Mouse (Mus musculus): ENCODE data around the gene Porcn. TPM values are rescaled to one million over a fixed set of nuclear protein-coding genes. Genes with fewer than 3 reads are reported as not detected.

The Porcn gene
- polyA plus RNA-seq, 1 experiment, result 250 TPM

DNA sequence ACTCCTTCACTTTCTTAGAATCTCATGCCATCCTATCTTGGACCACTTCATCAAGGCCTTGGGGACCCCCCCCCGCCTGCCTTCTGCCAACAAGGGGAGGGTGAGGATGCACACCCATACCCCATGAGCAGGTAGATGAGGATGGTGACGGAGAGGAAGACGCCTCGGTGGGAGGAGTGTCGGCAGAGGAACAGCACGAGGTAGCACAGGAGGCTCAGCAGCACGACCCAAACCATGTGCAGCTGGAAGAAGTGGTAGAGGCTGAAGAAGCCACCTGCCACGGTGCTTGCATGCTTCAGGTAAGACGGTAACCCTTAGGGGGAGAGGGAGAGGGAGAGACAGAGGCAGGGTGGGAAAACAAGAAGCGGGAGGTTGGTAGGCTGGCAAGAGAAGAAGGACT lies 2.2 kb downstream of the Porcn start:
- H3K27ac ChIP-seq (ENCODE audit: insufficient read depth, low read length), result peak overlapping the region; percentile 97
- no peak for TF ChIP-seq CTCF (IDR thresholded peaks at IDR 0.05; ENCODE audit: borderline replicate concordance, insufficient read depth, low read depth, low read length)
- no peak for TF ChIP-seq POLR2A (IDR thresholded peaks at IDR 0.05; ENCODE audit: borderline replicate concordance, insufficient read depth, low read length)
- WGBS, result 30% methylated on average over 10 of the region's 10 CpGs

DNA sequence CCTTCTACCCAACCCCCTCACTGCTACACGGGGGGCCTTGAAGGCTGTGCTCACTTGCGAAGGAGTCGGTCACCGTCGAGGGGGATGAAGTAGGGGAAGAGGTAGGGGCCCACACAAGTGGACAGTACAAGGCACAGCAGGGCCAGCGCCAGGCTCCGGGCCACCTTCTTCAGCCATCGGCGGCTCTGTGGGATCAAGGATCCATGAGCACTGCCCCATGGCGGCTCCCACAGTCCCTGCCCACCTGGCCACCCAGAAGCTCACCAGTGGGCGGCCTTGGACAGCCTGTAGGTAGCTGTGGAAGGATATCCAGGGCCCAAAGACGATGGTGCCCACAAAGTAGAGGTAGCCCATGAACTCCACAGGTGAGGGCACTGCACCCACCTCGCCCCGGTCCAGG lies 3.2 kb downstream of the Porcn start:
- H3K4me3 ChIP-seq (replicated peaks; ENCODE audit: insufficient read depth, low read depth, low read length), result peak overlapping the region; percentile 42
- H3K4me1 ChIP-seq (ENCODE audit: control insufficient read depth, insufficient read depth, low read length), result peaks cover 41% of the 10 kb centered on the region
- WGBS, result 36% methylated on average over 14 of the region's 14 CpGs
- H3K27me3 ChIP-seq (ENCODE audit: control insufficient read depth, insufficient read depth, low read length), result no peaks in the 10 kb centered on the region
- peak in 1 of 2 experiments; percentile 44 for DNase-seq
- TF ChIP-seq CTCF (IDR thresholded peaks at IDR 0.05; ENCODE audit: borderline replicate concordance, insufficient read depth, low read depth, low read length), result no peak
- TF ChIP-seq POLR2A (IDR thresholded peaks at IDR 0.05; ENCODE audit: borderline replicate concordance, insufficient read depth, low read length), result no peak
- peak overlapping the region; percentile 97 for H3K27ac ChIP-seq (ENCODE audit: insufficient read depth, low read length)

More for the DNA sequence above, 2.2 kb downstream of the Porcn start:
- peak in 1 of 2 experiments; percentile 32 for DNase-seq
- Histone ChIP-seq H3K27me3 (ENCODE audit: control insufficient read depth, insufficient read depth, low read length) (no peaks in the 10 kb centered on the region), H3K4me1 (ENCODE audit: control insufficient read depth, insufficient read depth, low read length) (peaks cover 39% of the 10 kb centered on the region), H3K4me3 (replicated peaks; ENCODE audit: insufficient read depth, low read depth, low read length) (peak overlapping the region; percentile 43)

DNA sequence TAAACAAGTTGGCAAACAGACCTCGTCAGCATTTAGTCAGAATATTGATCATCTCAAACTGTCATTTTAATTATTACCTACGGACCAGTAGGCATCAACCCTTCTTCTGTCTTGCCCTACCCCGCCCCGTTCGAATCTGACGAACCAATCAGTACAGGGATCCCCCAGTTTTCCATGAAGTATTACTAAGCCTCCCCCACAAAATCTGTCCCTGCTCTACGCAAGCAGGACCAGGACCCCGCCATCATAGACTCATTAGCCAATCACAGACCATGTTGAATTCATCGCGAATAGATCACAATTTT lies 13.0 kb downstream of the Porcn start, which contains the start of gene Ebp:
Gene Ebp (minus strand): TSS at position 94 of the 305 bp plus-strand sequence.
- H3K27me3 ChIP-seq (ENCODE audit: control insufficient read depth, insufficient read depth, low read length), result no peaks in the 10 kb centered on the region
- peak within 1 kb of the TSS; percentile 95 for H3K27ac ChIP-seq (ENCODE audit: insufficient read depth, low read length)
- DNase-seq, result peak in 1 of 2 experiments; percentile 45
- peaks cover 6% of the 10 kb centered on the region; the same call in 1 of the 2 replicates for H3K4me1 ChIP-seq (ENCODE audit: control insufficient read depth, insufficient read depth, low read length)
- 8% methylated on average over 10 of the region's 10 CpGs for WGBS
- no peak for TF ChIP-seq POLR2A (IDR thresholded peaks at IDR 0.05; ENCODE audit: borderline replicate concordance, insufficient read depth, low read length)
- no peak for TF ChIP-seq CTCF (IDR thresholded peaks at IDR 0.05; ENCODE audit: borderline replicate concordance, insufficient read depth, low read depth, low read length)
- H3K4me3 ChIP-seq (replicated peaks; ENCODE audit: insufficient read depth, low read depth, low read length), result peak within 1 kb of the TSS; percentile 97

DNA sequence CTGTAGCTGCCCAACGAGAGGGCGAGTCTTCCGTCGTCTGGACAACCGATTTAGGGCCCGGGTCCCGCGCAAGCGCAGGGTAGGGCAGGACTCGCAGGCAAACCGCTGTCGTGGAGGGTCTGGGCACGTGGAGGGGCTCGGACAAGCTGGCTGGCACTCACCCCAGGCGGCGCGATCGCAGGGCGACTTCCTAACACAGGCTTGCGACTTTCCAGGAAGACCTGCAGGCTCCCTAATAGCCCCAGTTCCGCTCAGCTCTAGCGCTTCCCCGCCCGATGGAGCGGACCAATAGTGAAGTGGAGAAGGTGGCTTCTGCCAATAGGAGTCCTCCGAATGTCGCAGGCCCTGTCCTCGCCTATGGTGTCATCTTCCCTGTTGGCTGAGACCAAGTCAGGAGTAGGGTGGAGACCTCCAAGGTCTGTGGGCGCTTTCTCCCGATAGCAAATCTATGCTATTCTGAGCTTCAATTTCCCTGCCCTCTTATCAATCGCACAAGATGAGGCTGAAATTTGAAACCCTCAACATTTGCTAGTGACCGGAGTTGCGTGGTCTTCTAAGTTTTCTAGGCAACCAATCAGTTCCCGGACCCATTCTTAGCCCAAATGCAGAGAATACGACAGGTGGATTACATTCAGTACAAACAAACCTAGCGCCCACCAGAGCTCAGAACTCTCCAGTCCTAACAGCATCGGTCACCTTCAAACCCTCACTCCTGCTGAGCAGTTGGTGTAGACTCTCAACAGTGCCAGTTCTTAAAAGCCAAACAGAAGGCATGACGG lies 13.5 kb downstream of the Porcn start:
- peak overlapping the region; percentile 95 for H3K27ac ChIP-seq (ENCODE audit: insufficient read depth, low read length)
- no peaks in the 10 kb centered on the region for H3K27me3 ChIP-seq (ENCODE audit: control insufficient read depth, insufficient read depth, low read length)
- 6% methylated on average over 38 of the region's 38 CpGs for WGBS
- H3K4me1 ChIP-seq (ENCODE audit: control insufficient read depth, insufficient read depth, low read length), result peaks cover 3% of the 10 kb centered on the region; the same call in 1 of the 2 replicates
- H3K4me3 ChIP-seq (replicated peaks; ENCODE audit: insufficient read depth, low read depth, low read length), result peak overlapping the region; percentile 97
- DNase-seq, result peak; percentile 85 to 91
- TF ChIP-seq POLR2A (IDR thresholded peaks at IDR 0.05; ENCODE audit: borderline replicate concordance, insufficient read depth, low read length), result peak; percentile 63; the same call in 1 of the 2 replicates
- TF ChIP-seq CTCF (IDR thresholded peaks at IDR 0.05; ENCODE audit: borderline replicate concordance, insufficient read depth, low read depth, low read length), result no peak

DNA sequence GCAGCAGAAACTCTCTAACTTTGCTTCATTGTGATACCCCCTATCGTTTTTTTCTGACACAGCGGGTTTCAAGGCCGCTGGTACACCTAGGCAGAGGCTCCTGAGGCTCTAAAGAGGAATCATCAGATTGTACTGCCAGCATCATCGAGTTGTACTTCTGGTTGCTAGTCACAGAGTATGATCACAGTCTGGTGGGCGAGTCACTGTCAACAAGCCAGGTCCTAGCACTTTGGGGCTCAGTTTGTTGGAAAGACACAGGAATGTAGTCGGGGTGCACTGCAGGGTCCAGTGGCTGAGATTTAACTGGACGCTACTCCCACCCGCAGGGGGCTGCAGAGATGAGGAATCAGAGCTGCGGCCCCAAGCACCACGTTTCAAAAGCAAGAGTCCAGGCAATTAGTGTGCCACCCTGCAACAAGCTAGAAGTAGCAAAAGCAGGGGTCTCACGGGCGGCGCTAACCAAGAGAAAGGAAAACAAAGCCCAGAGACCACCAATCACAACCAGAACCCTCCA lies 14.1 kb downstream of the Porcn start:
- TF ChIP-seq POLR2A (IDR thresholded peaks at IDR 0.05; ENCODE audit: borderline replicate concordance, insufficient read depth, low read length) (no peak), CTCF (IDR thresholded peaks at IDR 0.05; ENCODE audit: borderline replicate concordance, insufficient read depth, low read depth, low read length) (no peak)
- no peak for DNase-seq
- Histone ChIP-seq H3K4me3 (replicated peaks; ENCODE audit: insufficient read depth, low read depth, low read length) (peak overlapping the region; percentile 97), H3K27ac (ENCODE audit: insufficient read depth, low read length) (peak overlapping the region; percentile 95), H3K27me3 (ENCODE audit: control insufficient read depth, insufficient read depth, low read length) (no peaks in the 10 kb centered on the region), H3K4me1 (ENCODE audit: control insufficient read depth, insufficient read depth, low read length) (0 out of 2 replicates have a peak, but pooled peaks cover 2% of the 10 kb centered on the region)
- 6% methylated on average over 13 of the region's 13 CpGs for WGBS

DNA sequence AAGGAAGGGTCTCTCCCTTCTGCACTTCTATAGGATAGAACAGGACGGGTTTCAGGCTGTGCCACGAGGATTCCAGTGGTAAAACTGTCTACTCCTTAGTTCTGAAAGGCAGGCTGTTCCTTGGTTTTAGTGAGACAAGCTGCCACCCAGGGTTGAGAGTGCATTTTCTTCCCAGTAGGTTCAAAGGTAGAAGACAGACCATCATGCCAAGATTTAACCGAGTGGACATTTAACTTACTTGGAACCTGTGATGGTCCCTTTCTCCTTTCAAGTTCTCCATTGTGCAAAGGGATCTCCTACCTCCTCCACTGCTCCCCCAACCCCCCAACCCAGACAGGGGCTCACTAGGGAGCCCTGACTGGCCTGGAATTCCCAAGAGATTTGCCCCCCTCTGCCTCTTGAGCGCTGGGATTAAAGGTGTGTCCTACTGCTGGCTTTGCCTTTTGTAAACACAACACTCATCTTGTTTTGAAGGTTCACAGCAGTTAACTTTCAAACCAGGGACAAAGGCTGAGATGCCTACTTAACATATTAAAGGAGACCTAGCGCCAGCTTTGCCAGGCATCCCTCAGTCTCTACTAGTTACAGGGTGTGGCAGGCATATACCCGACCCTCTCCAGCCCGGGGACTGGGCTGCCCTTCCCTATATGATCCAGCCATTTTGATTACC lies 23.3 kb downstream of the Porcn start:
- H3K4me3 ChIP-seq (replicated peaks; ENCODE audit: insufficient read depth, low read depth, low read length), result no peak overlapping the region
- WGBS, result 22% methylated on average over 7 of the region's 7 CpGs
- TF ChIP-seq CTCF (IDR thresholded peaks at IDR 0.05; ENCODE audit: borderline replicate concordance, insufficient read depth, low read depth, low read length) (no peak), POLR2A (IDR thresholded peaks at IDR 0.05; ENCODE audit: borderline replicate concordance, insufficient read depth, low read length) (no peak)
- H3K4me1 ChIP-seq (ENCODE audit: control insufficient read depth, insufficient read depth, low read length), result no peaks in the 10 kb centered on the region
- no peak overlapping the region for H3K27ac ChIP-seq (ENCODE audit: insufficient read depth, low read length)
- no peak for DNase-seq
- H3K27me3 ChIP-seq (ENCODE audit: control insufficient read depth, insufficient read depth, low read length), result no peaks in the 10 kb centered on the region

DNA sequence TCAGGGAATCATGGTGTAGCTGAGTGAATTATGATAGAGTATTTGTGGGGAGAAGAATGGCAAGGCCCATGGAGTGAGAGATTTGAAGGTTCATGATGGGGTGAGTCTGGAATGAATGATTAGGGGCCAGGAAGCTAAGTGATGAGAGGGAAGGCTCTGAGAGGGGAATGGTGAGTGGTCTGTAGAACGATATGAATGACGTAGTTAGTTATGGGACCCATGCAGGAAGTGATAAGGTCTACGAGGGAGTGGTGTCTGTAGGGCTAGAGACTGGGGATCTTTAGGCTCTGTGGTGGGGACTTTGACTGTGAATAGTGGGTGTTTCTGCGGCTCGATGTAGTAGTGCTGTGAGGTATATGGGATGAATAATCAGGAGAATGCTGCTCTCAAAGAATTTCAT lies 26.7 kb downstream of the Porcn start:
- Histone ChIP-seq H3K4me3 (replicated peaks; ENCODE audit: insufficient read depth, low read depth, low read length) (no peak overlapping the region), H3K27me3 (ENCODE audit: control insufficient read depth, insufficient read depth, low read length) (no peaks in the 10 kb centered on the region), H3K4me1 (ENCODE audit: control insufficient read depth, insufficient read depth, low read length) (no peaks in the 10 kb centered on the region), H3K27ac (ENCODE audit: insufficient read depth, low read length) (no peak overlapping the region)
- WGBS, result 86% methylated on average over 5 of the region's 5 CpGs
- no peak for DNase-seq
- TF ChIP-seq POLR2A (IDR thresholded peaks at IDR 0.05; ENCODE audit: borderline replicate concordance, insufficient read depth, low read length) (no peak), CTCF (IDR thresholded peaks at IDR 0.05; ENCODE audit: borderline replicate concordance, insufficient read depth, low read depth, low read length) (no peak)
